Mouse (Mus musculus): Measurements from ENCODE around the gene Pglyrp4.

DNA sequence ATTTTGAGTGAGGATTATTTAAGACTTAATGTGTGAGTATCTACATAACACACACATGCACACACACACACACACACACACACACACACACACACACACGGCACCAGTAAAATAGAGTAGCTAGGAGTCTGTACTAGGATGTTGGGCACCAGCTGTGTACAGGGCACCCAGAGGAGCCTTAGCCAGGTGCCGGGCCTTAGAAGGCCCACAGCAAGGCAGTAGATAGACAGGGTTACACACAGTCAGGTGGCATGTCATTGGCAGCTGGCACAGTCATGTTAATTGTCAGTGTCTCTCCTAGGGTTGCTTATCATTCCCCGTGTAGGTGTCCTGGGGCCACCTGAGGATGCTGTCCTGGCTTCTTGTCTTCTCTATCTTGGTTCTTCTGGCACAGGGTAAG is at the start of gene Pglyrp4:
- TF ChIP-seq CTCF (IDR thresholded peaks at IDR 0.05; ENCODE audit: low read depth, low read length), result no peak
- TF ChIP-seq POLR2A (IDR thresholded peaks at IDR 0.05; ENCODE audit: extremely low read depth, insufficient read depth, low read length), result no peak
